Mouse (Mus musculus) v-Abl transformed pro-B cells (cell line): ENCODE results near the gene Eln.

ENCODE experiments used
- in situ Hi-C, 2 experiments: fragments of 400-800 bp; cut with MboI; formaldehyde crosslinking; loops; one replicate each; pipeline ENCODE4 v1.15.1; 2025; ENCODE audit not compliant: unreplicated experiment in 2 of 2

The Eln gene

DNA sequence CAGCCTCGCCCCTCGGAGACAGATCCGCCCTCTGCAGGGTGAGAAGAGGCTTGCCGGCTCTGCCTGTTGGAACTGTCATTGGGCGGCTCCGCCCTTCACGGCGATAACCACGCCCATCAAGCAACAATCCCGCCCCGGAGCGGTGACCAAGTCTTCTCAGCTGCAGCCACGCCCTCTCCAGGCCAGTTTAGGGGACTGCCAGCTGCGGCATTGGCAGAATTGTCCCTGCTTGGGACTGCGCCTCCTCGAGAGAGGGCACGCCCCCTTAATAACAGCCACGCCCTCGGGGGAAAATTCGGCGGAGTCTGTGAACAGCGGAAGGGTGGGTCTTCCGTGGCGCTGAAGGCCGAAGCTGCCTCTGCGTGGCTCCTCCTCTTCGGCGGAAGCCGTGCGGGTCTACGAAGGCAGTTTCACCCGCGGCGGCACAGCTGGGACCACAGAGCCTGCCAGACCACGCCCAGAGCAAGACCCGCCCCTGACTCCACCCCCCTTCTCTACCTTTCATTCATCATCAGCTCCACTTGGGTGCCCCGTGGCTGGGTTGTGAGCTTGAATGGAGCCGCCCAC lies 58.3 kb downstream of the Eln start:
- in situ Hi-C loops = loop anchor here (5.0 kb wide), 2 partner anchors 52 to 106 kb away; partner anchors contain the start of genes Eif4h (in 2 of the 2) and Rfc2 (in 1 of the 2)

DNA sequence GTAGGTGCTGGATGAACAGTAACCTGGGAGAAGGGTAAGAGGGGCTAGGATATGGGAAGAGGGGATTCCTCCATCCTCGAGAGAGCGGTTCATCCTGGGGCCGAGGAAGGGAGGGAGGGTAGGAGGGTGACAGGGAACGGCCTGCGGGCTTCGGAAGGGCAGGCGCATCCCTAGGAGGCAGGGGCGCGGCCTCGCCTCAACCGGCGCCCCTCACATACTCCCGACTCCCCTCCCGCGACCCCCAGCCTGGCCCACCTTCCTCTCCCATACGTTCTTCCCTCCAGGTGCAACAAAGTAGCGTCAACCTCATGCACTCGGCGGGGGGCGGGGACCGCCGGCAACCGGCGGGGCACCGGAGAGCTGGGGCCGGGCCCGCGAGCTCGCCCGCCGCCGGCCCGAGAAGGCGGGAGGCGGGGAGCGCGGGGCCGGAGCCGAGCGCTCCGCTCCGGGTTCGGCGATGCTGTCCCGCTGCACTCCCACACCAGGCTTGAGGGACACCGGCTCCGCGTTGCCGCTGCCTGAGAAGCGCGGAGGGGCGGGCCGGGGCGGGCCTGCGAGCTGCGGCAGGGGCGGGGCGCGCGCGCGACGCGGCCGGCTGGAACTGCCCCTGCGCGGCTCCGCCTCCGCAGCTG lies 58.9 kb downstream of the Eln start, which contains the start of gene Limk1:
Limk1 (minus strand) TSS at position 513 of the 632 bp plus-strand sequence.
- in situ Hi-C loops = loop anchor here (5.0 kb wide), 2 partner anchors 51 to 106 kb away; partner anchors contain the start of genes Eif4h (in 2 of the 2) and Rfc2 (in 1 of the 2)

DNA sequence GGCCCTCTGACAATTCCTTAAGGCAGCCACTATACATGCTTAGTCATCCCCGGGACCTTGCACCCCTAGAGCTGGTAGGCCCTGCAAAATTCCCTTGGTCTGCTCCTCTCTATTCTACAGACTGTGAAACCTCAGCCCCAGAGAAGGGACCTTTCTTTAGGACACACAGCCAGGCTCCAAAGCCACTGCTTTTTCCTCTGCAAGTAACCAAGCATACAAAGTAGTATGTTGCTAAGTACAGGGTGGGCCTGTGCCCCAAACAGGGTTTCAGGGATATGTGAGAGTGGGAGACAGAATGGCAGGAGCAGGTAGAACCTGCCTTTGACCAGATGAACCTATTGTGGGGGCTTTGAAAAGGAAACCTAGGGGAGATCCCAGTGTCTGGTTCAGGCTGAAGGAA lies 59.9 kb downstream of the Eln start:
- in situ Hi-C loops = loop anchor here (5.0 kb wide), 2 partner anchors 50 to 105 kb away; partner anchors contain the start of genes Eif4h (in 2 of the 2) and Rfc2 (in 1 of the 2)

DNA sequence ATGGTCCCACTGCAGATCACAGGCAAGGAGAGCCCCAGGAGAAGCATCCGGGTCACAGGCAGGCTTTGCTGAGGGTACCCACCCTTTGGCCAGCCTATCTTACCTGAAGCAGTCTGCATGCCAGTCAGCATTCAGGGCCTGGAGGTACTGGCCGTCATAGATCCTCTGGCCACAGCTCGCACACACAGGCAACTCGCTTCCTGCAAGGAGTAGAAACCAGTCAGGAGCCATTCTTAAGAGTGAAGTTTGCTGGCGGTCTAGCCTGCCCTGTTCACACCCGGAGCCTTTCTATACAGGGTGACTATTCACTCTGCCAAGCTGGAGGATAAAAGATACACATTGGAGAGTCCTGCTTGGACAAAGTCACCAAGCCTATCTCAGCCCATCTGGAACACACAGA lies 60.6 kb downstream of the Eln start:
- in situ Hi-C loops = loop anchor here (5.0 kb wide), 2 partner anchors 49 to 104 kb away; partner anchors contain the start of genes Eif4h (in 2 of the 2) and Rfc2 (in 1 of the 2)

DNA sequence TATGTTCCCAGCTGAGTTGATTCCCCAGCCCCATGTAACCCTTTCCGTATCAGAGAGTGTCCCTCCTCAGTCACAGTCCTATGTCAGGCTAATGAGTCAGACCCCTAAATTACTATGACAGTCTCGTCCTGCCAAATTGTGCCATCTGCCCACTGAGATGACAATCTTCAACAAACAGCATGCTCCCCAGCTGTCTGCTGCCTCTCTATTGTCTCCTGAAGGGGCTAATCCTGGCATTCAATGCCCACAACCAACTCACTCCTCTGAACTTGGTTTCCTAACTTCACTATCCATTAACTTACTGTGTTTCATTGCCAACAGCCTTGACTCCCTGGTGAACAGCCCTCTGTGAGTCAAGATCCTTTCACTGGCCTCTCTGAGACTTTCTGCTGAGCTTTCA lies 62.7 kb downstream of the Eln start:
- in situ Hi-C loops = no loop called here

DNA sequence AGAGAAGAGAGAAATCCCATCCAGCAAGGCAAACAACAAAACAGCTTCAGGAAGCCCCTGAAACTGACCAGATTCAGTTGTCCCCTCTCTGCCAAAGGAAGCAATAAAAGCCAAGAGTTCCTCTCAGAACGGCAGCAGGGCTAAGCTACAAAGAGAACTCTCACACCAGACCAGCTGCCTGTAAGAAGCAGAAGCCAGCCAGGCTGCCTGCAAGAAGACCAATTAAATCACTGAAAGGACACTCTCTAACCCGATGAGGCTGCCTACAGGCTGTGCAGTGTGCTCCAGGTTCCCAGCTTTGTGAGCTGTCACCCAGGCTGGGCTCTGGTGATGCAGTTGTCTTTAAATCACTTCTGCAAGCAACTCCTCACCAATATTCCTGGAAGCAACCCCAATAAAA lies 63.3 kb downstream of the Eln start:
- in situ Hi-C loops = no loop called here

DNA sequence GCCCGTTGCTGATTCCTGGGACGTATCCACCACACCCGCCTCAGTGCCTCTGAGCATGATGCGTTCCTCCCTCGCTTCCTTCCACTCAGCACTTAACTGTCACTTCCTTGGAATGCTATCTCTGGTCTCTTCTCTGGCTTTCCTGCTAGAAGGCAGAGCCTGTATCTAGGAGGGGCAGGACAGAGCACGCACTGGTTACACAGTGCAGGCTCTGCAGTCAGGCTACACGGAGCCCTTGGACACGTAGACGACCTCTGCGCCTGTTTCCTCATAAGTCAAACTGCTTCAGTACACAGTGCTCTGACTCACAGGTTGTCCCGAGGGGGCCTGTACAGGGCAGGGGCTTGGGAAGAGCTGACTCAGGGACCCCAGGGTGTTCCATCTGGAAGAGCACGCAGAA lies 66.9 kb downstream of the Eln start:
- in situ Hi-C loops = no loop called here

DNA sequence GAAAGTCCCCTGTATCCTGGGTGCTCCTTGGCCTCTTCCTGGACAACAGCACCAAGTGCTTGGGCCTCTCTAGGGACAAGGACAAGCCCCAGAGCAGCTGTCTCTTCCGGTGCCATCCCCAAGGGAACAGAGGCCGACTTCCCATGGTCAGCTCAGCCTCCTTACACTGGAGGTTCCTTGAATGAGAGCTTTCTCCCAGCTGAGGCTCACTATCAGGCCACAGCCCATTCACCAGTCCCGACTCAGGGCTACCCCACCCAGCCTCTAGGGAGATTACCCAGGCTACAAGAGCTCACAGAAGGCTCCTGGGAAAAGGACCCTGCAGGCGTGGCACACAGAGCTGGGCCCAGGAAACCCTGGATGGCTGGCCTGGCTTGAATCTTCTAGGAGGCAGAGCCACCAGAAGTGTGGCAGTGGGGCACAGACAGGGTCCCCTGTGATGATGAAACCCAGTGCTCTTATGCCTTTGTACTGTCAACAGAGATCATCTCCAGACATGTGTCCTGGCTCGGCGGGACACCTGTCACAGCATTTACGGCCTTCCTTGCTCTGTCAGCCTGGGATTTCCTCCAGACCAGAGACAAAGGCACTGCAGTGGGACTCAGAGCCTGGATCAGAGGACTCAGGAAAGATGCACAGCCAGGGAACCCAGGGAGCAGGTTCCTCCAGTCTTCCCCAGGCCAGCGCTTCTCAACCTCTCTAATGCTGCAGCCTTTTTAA lies 68.1 kb downstream of the Eln start:
- in situ Hi-C loops = no loop called here

DNA sequence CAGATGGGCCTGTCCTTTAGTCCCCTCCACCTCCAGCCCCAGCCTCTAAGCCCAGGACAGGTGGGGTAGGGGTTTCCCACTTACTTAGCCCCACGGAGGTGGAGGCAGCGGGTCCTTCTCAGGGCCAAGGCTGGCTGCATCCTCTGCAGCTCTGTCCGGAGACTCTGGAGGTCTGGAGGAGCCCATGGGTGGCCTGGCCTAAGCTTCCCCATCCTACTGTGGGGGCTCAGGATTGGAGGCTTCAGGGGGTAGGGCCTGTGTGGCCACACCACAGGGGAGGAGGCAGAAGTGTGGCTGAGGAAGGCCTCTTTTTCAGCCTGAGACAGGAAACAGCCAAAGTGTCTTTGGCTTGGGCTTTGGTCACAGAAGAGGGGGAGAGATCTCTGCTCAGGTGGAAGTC lies 69.1 kb downstream of the Eln start:
- in situ Hi-C loops = no loop called here

DNA sequence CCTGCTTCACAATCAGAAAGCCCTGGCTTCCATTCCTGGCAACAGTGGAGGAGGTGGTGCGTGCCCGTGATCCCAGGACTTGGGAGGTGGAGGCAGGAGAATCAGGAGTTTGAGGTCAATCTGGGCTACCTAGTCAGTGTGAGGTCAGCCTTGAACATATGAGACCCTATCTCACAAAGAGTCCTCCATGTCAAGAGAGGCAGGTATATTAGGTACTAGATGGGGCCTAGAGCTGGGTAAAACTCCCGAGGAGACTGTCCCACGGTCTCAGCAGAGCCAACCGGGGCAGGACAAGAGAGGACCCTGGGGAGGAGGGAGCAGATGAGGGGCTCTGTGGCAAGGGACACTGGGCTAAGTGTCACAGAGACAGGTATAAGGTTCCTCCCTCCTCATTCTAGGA lies 69.6 kb downstream of the Eln start:
- in situ Hi-C loops = no loop called here

DNA sequence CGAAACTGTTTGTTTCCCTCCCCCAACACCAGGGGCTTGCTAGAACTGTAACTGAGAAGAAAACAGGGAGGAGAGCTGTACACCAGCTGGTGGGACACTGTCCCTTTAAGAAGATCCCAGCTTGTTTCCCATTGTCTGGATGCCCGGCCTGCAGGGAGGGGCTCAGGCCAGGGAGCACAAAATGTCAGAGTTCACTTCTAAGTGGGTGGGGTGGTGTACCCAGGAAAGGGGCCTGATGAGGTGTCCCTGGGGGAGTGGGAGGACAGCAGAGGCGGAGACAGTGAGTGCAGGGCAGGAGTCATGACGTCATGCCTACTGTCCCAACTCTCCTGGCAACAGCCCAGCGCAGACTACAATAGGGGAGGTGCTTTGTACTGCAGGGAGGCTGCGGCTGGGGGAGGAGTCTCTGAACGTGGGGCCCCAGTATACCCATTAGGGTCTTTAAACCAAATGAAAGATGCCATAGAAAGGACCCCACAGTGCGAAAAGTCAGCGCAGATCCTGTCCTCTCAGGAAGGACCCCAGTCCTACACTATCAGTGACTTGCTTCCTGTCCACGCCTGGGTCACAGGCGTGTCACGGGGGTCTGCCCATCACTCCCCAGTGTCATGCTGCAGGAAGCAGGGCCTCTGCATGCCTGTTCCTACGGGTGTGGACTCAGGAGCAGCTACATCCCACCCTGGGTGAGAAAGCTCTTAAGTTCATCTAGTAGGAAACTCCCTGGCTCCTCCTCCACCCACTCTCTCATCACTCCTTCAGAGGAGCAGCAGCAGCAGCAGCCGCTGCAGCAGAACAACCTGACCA lies 71.0 kb downstream of the Eln start:
- in situ Hi-C loops = no loop called here

DNA sequence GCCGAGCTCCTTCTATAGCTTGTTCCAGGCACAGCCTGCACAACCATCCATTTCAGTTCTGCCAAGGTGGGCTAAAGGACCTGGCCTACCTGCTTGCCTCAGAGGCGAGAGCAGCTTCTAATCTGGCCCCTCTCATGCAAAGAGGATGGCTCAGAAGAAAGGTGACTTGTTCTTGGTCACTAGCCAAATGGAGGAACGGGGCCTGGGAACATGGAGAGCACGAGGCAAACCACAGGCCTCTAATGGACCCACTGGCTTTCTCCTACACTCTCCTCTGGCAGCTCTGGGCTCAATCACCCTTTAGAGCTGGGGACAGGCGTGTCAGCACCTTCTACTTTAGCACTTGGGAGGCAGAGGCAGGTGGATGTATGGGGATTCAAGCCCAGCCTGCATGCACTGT lies 72.1 kb downstream of the Eln start:
- in situ Hi-C loops = no loop called here

DNA sequence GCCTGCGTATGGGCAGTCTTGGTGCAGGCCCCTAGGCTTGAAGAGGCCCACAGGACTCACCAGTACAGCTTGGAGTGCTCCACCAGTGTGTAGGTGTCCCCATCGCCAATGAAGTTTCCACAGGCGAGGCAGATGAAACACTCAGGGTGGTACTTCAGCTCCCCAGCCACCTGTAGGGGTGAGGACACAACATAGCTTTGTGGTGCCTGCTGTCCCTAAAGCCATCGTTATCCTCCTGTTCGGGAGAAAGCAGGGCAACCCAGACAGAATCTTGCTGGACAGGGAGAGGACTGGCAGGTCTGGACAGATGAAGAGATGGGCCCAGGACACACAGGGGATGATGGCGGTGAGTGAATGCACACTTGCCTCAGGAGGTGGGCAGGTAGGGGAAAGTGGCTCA lies 74.5 kb downstream of the Eln start:
- in situ Hi-C loops = no loop called here

DNA sequence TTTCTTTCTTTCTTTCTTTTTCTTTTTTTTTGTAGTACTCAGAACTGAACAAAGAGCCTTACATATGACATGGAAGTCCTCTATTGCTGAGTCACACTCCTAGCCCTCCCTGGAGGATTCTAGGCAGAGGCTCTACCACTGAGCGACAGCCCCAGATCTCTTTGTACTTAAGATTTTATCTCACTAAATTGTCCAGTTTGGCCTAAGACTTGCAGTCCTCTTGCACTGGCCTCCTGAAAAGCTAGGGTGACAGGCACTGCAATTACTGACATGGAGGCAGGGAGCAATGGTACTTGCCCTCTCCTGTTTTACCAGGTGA lies 75.0 kb downstream of the Eln start:
- in situ Hi-C loops = no loop called here

DNA sequence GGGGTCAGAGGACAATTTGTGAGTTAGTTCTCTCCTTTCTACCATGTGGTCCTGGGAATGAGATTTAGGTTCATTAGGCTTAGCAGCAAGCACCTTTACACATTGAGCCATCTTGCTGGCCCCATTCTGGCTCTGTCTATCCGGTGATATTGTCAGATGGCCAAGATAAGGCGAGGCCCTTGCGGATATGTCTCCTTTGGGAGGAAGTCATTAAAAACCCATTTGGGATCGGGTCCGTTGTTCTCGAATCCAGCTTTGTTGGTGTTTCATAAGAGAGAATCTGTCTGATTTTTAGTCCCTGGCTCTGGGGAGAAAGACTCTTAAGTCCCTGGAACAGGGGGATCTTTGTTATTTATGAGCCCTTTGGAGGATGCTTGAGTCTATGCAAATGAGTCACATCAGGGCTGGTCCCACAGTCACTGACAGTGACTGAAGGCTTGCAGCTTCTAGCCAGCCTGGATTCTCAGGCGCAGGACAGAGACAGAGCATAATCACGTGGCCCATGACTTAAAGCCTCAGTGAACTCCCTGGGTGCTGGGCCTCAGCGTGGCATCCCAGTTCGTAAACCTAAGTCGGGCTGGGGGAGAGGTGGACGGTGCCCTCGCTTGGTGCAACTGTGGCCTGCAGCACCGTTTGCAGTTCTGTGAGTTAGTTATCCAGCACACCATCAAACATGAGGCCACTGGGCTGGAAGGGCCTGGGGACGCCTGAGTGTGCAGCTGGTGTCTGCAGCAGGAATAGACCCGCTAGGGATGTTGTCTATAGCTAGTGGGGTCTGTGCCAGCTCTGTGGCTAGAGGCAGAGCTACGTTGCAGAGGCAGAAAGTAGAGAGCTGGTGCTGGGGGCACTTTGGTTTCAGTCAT lies 75.6 kb downstream of the Eln start:
- in situ Hi-C loops = no loop called here

DNA sequence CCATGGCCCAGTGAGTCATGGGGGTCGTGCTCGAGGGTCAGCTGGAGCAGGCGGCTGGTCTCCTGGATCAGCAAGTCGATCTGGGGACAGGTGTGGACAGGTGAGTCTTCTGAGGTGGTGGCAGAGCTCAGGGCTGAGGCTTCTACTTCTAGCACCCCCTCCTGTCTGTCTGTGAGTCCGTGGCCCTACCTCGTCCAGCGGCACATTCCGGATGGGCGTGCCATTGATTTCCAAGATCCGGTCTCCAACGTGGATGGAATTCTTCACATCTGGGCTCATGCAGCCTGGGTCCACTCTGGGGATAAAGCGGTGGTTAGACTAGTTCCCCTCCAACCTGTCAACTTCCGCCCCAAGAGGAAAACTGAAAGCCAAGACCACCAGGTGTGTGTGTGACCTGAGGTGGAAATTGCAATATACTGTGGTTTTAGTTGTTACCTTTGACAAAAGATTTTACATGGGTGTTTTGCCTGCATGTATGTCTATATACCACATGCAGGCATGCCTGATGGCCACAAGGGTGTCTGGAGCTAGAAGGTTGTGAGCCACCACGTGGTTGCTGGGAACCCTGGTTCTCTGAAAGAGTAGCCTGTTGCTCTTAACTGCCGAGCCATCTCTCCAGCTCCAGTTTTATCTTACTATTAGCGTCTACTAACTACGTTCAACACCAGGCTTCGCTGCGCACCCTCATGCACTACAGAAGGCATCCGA lies 78.0 kb downstream of the Eln start:
- in situ Hi-C loops = no loop called here

DNA sequence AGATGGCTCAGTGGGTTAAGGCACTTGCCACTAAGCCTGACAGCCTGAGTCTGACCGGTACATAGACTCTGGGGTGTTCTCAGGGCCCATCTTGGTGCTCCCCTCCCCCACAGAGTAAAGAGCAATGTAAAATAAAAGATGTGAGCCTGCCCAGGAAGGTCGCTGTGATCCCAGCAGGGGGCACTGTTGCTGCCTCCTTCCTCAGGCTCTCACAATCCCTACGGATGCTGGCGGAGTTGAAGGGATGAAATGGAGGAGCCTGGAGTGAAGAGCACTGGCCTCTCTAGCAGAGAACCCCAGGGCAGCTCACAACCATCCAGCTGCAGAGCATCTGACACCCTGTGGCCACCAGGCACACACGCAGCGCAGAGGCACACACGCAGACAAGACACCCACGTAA lies 78.6 kb downstream of the Eln start:
- in situ Hi-C loops = no loop called here

DNA sequence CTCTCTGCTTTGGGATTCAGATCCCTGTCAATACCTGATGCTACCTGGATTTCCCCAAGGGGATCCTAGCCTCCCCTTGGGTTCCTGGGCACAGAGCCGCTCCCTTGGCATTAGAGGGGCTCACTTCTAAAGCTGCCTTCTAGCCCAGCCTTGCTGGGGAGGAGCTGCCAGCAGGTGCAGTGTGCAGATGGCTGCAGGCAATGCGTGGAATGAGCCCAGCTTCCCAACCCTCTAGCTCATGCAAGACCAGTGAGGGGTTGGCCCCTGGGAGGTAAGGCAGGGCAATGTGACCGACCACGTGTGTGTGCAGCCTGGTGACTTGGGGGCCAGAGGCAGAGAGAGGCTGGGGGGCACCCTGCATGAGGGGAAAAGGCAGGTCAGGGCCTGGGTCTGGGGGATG lies 90.4 kb downstream of the Eln start:
- in situ Hi-C loops = no loop called here
